Mouse (Mus musculus): ENCODE measurements at regions not wholly inside any gene's neighbourhood (a gene's known extent, or its start where the extent isn't known, plus 50 kb on each side); places are given as distances from the start of the nearest gene placed in this dataset.

DNA sequence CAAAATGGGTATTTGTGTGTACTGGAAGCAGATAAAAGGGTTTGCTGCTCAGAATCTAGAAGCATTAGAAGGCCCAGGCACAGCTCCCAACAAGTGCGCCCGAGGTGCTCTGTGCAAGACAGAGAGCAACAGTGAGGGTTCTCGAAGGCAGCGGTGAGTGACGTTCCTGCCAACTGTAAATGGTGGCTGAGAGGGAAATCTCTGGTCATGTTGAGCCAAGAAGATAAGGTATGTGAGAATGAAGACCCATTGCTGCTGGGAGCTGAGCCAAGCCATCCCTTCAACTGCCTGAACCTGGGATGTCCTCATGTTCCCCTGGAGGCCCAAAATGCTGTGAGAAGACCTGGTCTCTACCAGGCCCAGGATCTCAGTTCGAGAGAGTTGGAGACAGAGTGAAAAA, 71.5 kb upstream of the Thpo start:
- ATAC-seq (ENCODE audit: insufficient read depth, low read depth), result no peak; the same call in 1 of the 2 replicates
- Histone ChIP-seq H3K27ac (ENCODE audit: low read depth) (no peak overlapping the region), H3K9ac (replicated peaks; ENCODE audit: low read depth, low read length) (no peak overlapping the region), H3K4me1 (ENCODE audit: control insufficient read depth, insufficient read depth) (peaks cover 7% of the 10 kb centered on the region), H3K27me3 (ENCODE audit: control insufficient read depth, insufficient read depth, low read length) (no peaks in the 10 kb centered on the region), H3K4me2 (ENCODE audit: low read depth, low read length) (no peak overlapping the region), H3K9me3 (replicated peaks; ENCODE audit: control insufficient read depth, low read length) (no peaks in the 10 kb centered on the region), H3K36me3 (replicated peaks; ENCODE audit: control insufficient read depth, insufficient read depth, low read length) (no peaks in the 10 kb centered on the region), H3K4me3 (ENCODE audit: low read depth, low read length) (no peak overlapping the region)
- no peak for TF ChIP-seq CTCF (IDR thresholded peaks at IDR 0.05; ENCODE audit: low read depth)
- no peak for TF ChIP-seq EP300 (IDR thresholded peaks at IDR 0.05; ENCODE audit: low read depth)
- DNase-seq (ENCODE audit: low spot score), result no peak
- 36% methylated on average over 6 of the region's 6 CpGs for WGBS

GRCm38 (mm10) chr16:20805086-20805485, 70.8 kb upstream of the Thpo start:
- no peak overlapping the region for H3K27ac ChIP-seq (ENCODE audit: low read depth)
- 26% methylated on average over 6 of the region's 6 CpGs for WGBS
- H3K27me3 ChIP-seq (ENCODE audit: control insufficient read depth, insufficient read depth, low read length), result no peaks in the 10 kb centered on the region
- peak overlapping the region; percentile 39 for H3K4me3 ChIP-seq (ENCODE audit: low read depth, low read length)
- no peak for TF ChIP-seq EP300 (IDR thresholded peaks at IDR 0.05; ENCODE audit: low read depth)
- TF ChIP-seq CTCF (IDR thresholded peaks at IDR 0.05; ENCODE audit: low read depth), result no peak
- H3K9ac ChIP-seq (replicated peaks; ENCODE audit: low read depth, low read length), result no peak overlapping the region; the same call in 1 of the 2 replicates
- H3K4me2 ChIP-seq (ENCODE audit: low read depth, low read length), result peak overlapping the region; percentile 66
- no peaks in the 10 kb centered on the region for H3K9me3 ChIP-seq (replicated peaks; ENCODE audit: control insufficient read depth, low read length)
- peaks cover 7% of the 10 kb centered on the region for H3K4me1 ChIP-seq (ENCODE audit: control insufficient read depth, insufficient read depth)
- ATAC-seq (ENCODE audit: insufficient read depth, low read depth) (no peak), DNase-seq (ENCODE audit: low spot score) (no peak)
- no peaks in the 10 kb centered on the region for H3K36me3 ChIP-seq (replicated peaks; ENCODE audit: control insufficient read depth, insufficient read depth, low read length)

GRCm38 (mm10) chr16:20804601-20805017, 70.3 kb upstream of the Thpo start:
- no peaks in the 10 kb centered on the region for H3K27me3 ChIP-seq (ENCODE audit: control insufficient read depth, insufficient read depth, low read length)
- no peak overlapping the region for H3K27ac ChIP-seq (ENCODE audit: low read depth)
- H3K9ac ChIP-seq (replicated peaks; ENCODE audit: low read depth, low read length), result no peak overlapping the region; the same call in 1 of the 2 replicates
- ATAC-seq (ENCODE audit: insufficient read depth, low read depth) (peak; percentile 72), DNase-seq (ENCODE audit: low spot score) (peak; percentile 78)
- TF ChIP-seq EP300 (IDR thresholded peaks at IDR 0.05; ENCODE audit: low read depth) (no peak), CTCF (IDR thresholded peaks at IDR 0.05; ENCODE audit: low read depth) (peak; percentile 85)
- H3K4me3 ChIP-seq (ENCODE audit: low read depth, low read length), result peak overlapping the region; percentile 39
- H3K36me3 ChIP-seq (replicated peaks; ENCODE audit: control insufficient read depth, insufficient read depth, low read length), result no peaks in the 10 kb centered on the region
- 0% methylated on average over 8 of the region's 10 CpGs for WGBS
- peaks cover 7% of the 10 kb centered on the region for H3K4me1 ChIP-seq (ENCODE audit: control insufficient read depth, insufficient read depth)
- peak overlapping the region; percentile 66 for H3K4me2 ChIP-seq (ENCODE audit: low read depth, low read length)
- no peaks in the 10 kb centered on the region for H3K9me3 ChIP-seq (replicated peaks; ENCODE audit: control insufficient read depth, low read length)

DNA sequence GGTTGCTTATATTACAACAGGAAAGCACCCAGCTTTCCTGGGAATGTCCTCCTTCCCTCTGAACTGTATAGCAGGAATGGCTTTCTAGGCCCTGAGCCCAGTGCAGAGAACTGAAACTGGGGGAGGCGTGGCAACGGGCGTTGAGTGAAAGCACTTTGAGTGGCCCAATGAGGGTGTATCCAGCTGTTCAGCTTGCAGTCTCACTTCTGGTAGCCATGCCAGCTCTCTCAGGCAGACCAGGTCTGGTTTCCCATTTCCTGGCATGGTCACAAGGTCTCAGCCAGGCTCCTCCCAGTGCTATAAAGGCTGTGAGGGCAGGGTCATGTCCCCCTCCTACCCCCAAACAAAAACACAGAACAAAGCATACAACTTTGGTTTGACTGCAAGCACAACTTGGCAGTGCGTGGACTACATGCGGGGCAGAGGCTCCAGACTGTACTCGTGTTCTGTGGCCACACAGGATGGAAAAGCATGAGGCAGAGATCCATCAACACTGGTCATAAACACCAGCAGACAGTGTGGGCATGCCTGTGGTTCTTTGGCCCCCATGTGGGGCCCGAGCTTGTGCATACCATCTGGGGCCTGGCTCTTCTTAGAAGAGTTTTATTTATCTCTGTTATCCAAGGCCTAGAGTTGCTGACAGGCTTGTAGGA, 69.1 kb upstream of the Thpo start:
- Histone ChIP-seq H3K4me3 (ENCODE audit: low read depth, low read length) (no peak overlapping the region), H3K9me3 (replicated peaks; ENCODE audit: control insufficient read depth, low read length) (no peaks in the 10 kb centered on the region), H3K27ac (ENCODE audit: low read depth) (no peak overlapping the region), H3K9ac (replicated peaks; ENCODE audit: low read depth, low read length) (no peak overlapping the region), H3K27me3 (ENCODE audit: control insufficient read depth, insufficient read depth, low read length) (no peaks in the 10 kb centered on the region), H3K36me3 (replicated peaks; ENCODE audit: control insufficient read depth, insufficient read depth, low read length) (no peaks in the 10 kb centered on the region), H3K4me1 (ENCODE audit: control insufficient read depth, insufficient read depth) (peaks cover 7% of the 10 kb centered on the region), H3K4me2 (ENCODE audit: low read depth, low read length) (no peak overlapping the region)
- DNase-seq (ENCODE audit: low spot score), result peak; percentile 36
- 51% methylated on average over 7 of the region's 7 CpGs for WGBS
- TF ChIP-seq CTCF (IDR thresholded peaks at IDR 0.05; ENCODE audit: low read depth) (no peak), EP300 (IDR thresholded peaks at IDR 0.05; ENCODE audit: low read depth) (no peak)
- ATAC-seq (ENCODE audit: insufficient read depth, low read depth), result peak; percentile 42

DNA sequence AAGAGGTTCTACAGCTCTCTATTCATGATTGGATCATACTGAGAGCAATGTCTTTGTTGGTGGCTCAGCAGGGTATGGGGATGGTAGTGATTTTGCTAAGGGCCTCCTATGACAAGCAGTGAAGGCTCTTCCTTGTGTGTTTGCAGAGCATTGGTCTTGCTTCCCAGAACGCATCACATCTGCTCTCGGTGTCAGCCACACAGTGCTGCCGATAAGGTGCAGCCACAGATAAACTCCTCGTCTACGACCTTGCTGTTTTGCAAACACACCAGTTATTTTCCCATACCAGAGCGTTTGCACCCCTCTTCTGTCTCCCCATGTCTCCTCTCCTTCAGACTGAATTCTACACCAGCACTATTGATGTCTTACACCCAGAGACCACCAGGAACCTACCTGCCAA, 68.4 kb upstream of the Thpo start:
- no peak overlapping the region for H3K27ac ChIP-seq (ENCODE audit: low read depth)
- no peak overlapping the region for H3K4me2 ChIP-seq (ENCODE audit: low read depth, low read length)
- ATAC-seq (ENCODE audit: insufficient read depth, low read depth), result no peak
- DNase-seq (ENCODE audit: low spot score), result no peak
- H3K9ac ChIP-seq (replicated peaks; ENCODE audit: low read depth, low read length), result no peak overlapping the region
- H3K27me3 ChIP-seq (ENCODE audit: control insufficient read depth, insufficient read depth, low read length), result no peaks in the 10 kb centered on the region
- 45% methylated on average over 6 of the region's 6 CpGs for WGBS
- no peak overlapping the region for H3K4me3 ChIP-seq (ENCODE audit: low read depth, low read length)
- TF ChIP-seq EP300 (IDR thresholded peaks at IDR 0.05; ENCODE audit: low read depth) (no peak), CTCF (IDR thresholded peaks at IDR 0.05; ENCODE audit: low read depth) (no peak)
- no peaks in the 10 kb centered on the region for H3K9me3 ChIP-seq (replicated peaks; ENCODE audit: control insufficient read depth, low read length)
- H3K4me1 ChIP-seq (ENCODE audit: control insufficient read depth, insufficient read depth), result peaks cover 7% of the 10 kb centered on the region
- H3K36me3 ChIP-seq (replicated peaks; ENCODE audit: control insufficient read depth, insufficient read depth, low read length), result no peaks in the 10 kb centered on the region

DNA sequence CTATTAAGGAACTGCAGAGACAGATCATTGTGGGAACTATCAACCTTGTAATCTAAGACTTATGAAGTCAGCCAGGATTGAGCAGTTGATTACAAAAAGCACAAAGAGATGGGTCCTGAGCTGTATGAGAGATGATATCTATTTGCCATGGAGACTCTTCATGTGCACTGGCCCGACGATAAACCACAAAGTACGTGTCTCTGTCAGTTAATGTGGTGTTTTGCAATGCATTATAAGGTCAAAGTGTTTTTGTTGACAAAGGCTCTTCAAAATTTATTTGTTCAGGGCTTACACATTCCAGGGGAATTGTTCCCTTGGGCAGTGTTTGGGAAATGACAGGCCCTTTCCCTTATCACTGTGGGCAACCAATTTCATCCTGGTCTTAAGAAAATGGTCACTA, 65.7 kb upstream of the Thpo start:
- no peak for DNase-seq (ENCODE audit: low spot score)
- WGBS, result 89% methylated on average over 3 of the region's 3 CpGs
- no peak overlapping the region for H3K9ac ChIP-seq (replicated peaks; ENCODE audit: low read depth, low read length)
- no peaks in the 10 kb centered on the region for H3K27me3 ChIP-seq (ENCODE audit: control insufficient read depth, insufficient read depth, low read length)
- H3K4me3 ChIP-seq (ENCODE audit: low read depth, low read length), result no peak overlapping the region
- ATAC-seq (ENCODE audit: insufficient read depth, low read depth), result no peak
- no peaks in the 10 kb centered on the region for H3K9me3 ChIP-seq (replicated peaks; ENCODE audit: control insufficient read depth, low read length)
- H3K36me3 ChIP-seq (replicated peaks; ENCODE audit: control insufficient read depth, insufficient read depth, low read length), result no peaks in the 10 kb centered on the region
- no peak for TF ChIP-seq EP300 (IDR thresholded peaks at IDR 0.05; ENCODE audit: low read depth)
- no peak for TF ChIP-seq CTCF (IDR thresholded peaks at IDR 0.05; ENCODE audit: low read depth)
- H3K4me2 ChIP-seq (ENCODE audit: low read depth, low read length), result no peak overlapping the region
- H3K27ac ChIP-seq (ENCODE audit: low read depth), result no peak overlapping the region
- no peaks in the 10 kb centered on the region for H3K4me1 ChIP-seq (ENCODE audit: control insufficient read depth, insufficient read depth)

Measured in heart, postnatal 0 days (tissue).